In genomic region chr1:41559101-41559665, GRCm38 (mm10) we compare ENCODE assay signal across 19 mouse cellular contexts.
A peak's percentile ranks its signal among the peaks of the same experiment; 100 is the strongest.
DNase-seq lines count a peak whose midpoint lies in the region; ATAC-seq and TF ChIP-seq lines count a peak whose summit lies in the region.
"Had no signal": no experiment of that assay in that cellular context is flagged by ENCODE, and none has a peak within 500 bp of the region (broad histone marks: within the 10 kb centered on the region; RNA-seq: fewer than 3 reads in every experiment).

No protein-coding gene starts in this region.

- H3K4me2 ChIP-seq in hindbrain, postnatal 0 days (ENCODE audit: low read depth, low read length): no peak overlapping the region
- no peak overlapping the region for H3K4me2 ChIP-seq in hindbrain, embryonic 14.5 days (replicated peaks)
- no peak overlapping the region for H3K4me2 ChIP-seq in kidney, embryonic 15.5 days
- H3K4me2 ChIP-seq: heart, embryonic 11.5 days; liver, embryonic 11.5 days; lung, embryonic 14.5 days; neural tube, embryonic 13.5 days had no signal

- H3K9me3 ChIP-seq in hindbrain, postnatal 0 days (ENCODE audit: low read length): no peaks in the 10 kb centered on the region
- H3K9me3 ChIP-seq in hindbrain, embryonic 14.5 days (ENCODE audit: control insufficient read depth, low read length): no peaks in the 10 kb centered on the region
- H3K9me3 ChIP-seq in kidney, embryonic 15.5 days (replicated peaks): no peaks in the 10 kb centered on the region
- H3K9me3 ChIP-seq: neural tube, embryonic 13.5 days had no signal

- no peak overlapping the region for H3K27ac ChIP-seq in cerebellum, adult 2 months (ENCODE audit: insufficient read depth, low read length)
- H3K27ac ChIP-seq in hindbrain, postnatal 0 days: no peak overlapping the region
- no peak overlapping the region for H3K27ac ChIP-seq in hindbrain, embryonic 14.5 days
- H3K27ac ChIP-seq in kidney, embryonic 15.5 days: no peak overlapping the region
- H3K27ac ChIP-seq: neural tube, embryonic 13.5 days had no signal

- H3K4me3 ChIP-seq in cerebellum, adult 2 months (replicated peaks; ENCODE audit: insufficient read depth, low read depth, low read length): peak overlapping the region; percentile 5
- H3K4me3 ChIP-seq in hindbrain, postnatal 0 days (ENCODE audit: low read length): no peak overlapping the region
- H3K4me3 ChIP-seq in hindbrain, embryonic 14.5 days (replicated peaks; ENCODE audit: low read length): no peak overlapping the region
- no peak overlapping the region for H3K4me3 ChIP-seq in kidney, embryonic 15.5 days (replicated peaks)
- H3K4me3 ChIP-seq: neural tube, embryonic 13.5 days had no signal

- 16% methylated on average over 17 of the region's 17 CpGs for WGBS in cerebellum, adult 2 months
- WGBS in hindbrain, postnatal 0 days: 71% methylated on average over 17 of the region's 17 CpGs
- WGBS in hindbrain, embryonic 14.5 days: 81% methylated on average over 17 of the region's 17 CpGs
- 89% methylated on average over 17 of the region's 17 CpGs for WGBS in kidney, embryonic 15.5 days

- peak; percentile 16 to 31 for DNase-seq in cerebellum, adult 2 months
- no peak for DNase-seq in cerebellum, adult 11 months
- peak; percentile 29 for DNase-seq in hindbrain, postnatal 0 days (ENCODE audit: low spot score)
- no peak for DNase-seq in hindbrain, embryonic 14.5 days (ENCODE audit: low spot score)
- DNase-seq in Muller cell, postnatal 12 days (ENCODE audit: inconsistent ontology term): peak; percentile 66
- peak; percentile 44 to 55 for DNase-seq in cerebellum, postnatal 25 days
- DNase-seq: heart, postnatal 10 days; kidney, adult 2 months; kidney, postnatal 14 days; lung, embryonic 14.5 days; lung, postnatal 36 days; thymus, postnatal 25 days had no signal

- H3K9ac ChIP-seq in hindbrain, postnatal 0 days (replicated peaks; ENCODE audit: low read length): no peak overlapping the region
- H3K9ac ChIP-seq in hindbrain, embryonic 14.5 days: no peak overlapping the region
- H3K9ac ChIP-seq in kidney, embryonic 15.5 days: no peak overlapping the region
- H3K9ac ChIP-seq: lung, embryonic 14.5 days; neural tube, embryonic 13.5 days had no signal

- no peak for ATAC-seq in hindbrain, postnatal 0 days
- ATAC-seq in hindbrain, embryonic 14.5 days (ENCODE audit: low FRiP score): no peak
- no peak for ATAC-seq in kidney, embryonic 15.5 days (replicated peaks; ENCODE audit: low FRiP score)
- ATAC-seq: forebrain, embryonic 16.5 days; inflammation-experienced regulatory T-cells, adult 6 months had no signal

- no peaks in the 10 kb centered on the region for H3K36me3 ChIP-seq in hindbrain, postnatal 0 days (ENCODE audit: insufficient read depth, low read length)
- H3K36me3 ChIP-seq in hindbrain, embryonic 14.5 days (replicated peaks; ENCODE audit: control insufficient read depth, insufficient read depth): no peaks in the 10 kb centered on the region
- H3K36me3 ChIP-seq in kidney, embryonic 15.5 days: no peaks in the 10 kb centered on the region
- H3K36me3 ChIP-seq: G1E; neural tube, embryonic 13.5 days had no signal

- H3K27me3 ChIP-seq in cerebellum, adult 2 months (ENCODE audit: control insufficient read depth, insufficient read depth, low read length): no peaks in the 10 kb centered on the region
- no peaks in the 10 kb centered on the region for H3K27me3 ChIP-seq in hindbrain, postnatal 0 days (ENCODE audit: insufficient read depth, low read length)
- H3K27me3 ChIP-seq in hindbrain, embryonic 14.5 days (ENCODE audit: control insufficient read depth, insufficient read depth, low read length): no peaks in the 10 kb centered on the region
- no peaks in the 10 kb centered on the region for H3K27me3 ChIP-seq in kidney, embryonic 15.5 days
- H3K27me3 ChIP-seq: neural tube, embryonic 13.5 days had no signal

- no peaks in the 10 kb centered on the region for H3K4me1 ChIP-seq in cerebellum, adult 2 months (ENCODE audit: control insufficient read depth, insufficient read depth, low read length)
- H3K4me1 ChIP-seq in hindbrain, postnatal 0 days (ENCODE audit: insufficient read depth, low read length): 0 out of 2 replicates have a peak, but pooled peaks cover 3% of the 10 kb centered on the region
- H3K4me1 ChIP-seq in hindbrain, embryonic 14.5 days (replicated peaks; ENCODE audit: control insufficient read depth, insufficient read depth, low read length): no peaks in the 10 kb centered on the region
- no peaks in the 10 kb centered on the region for H3K4me1 ChIP-seq in kidney, embryonic 15.5 days
- H3K4me1 ChIP-seq: neural tube, embryonic 13.5 days had no signal

- TF ChIP-seq POLR2A in cerebellum, adult 2 months (IDR thresholded peaks at IDR 0.05; ENCODE audit: borderline replicate concordance, insufficient read depth, low read length): no peak

- TF ChIP-seq CTCF in cerebellum, adult 2 months (IDR thresholded peaks at IDR 0.05; ENCODE audit: borderline replicate concordance, insufficient read depth, low read depth, low read length): no peak
- TF ChIP-seq CTCF in hindbrain, postnatal 0 days (IDR thresholded peaks at IDR 0.05; ENCODE audit: low read depth): no peak

Comparison
In these comparisons a context has a peak if more than half of its experiments do, and no peak if none do; other contexts are left out.
1. DNase-seq: peak in cerebellum, adult 2 months (2 of 2), hindbrain, postnatal 0 days (single experiment), Muller cell, postnatal 12 days (single experiment) and cerebellum, postnatal 25 days (2 of 2); none in cerebellum, adult 11 months (single experiment) and hindbrain, embryonic 14.5 days (single experiment).